Mouse (Mus musculus): ENCODE measurements at regions not wholly inside any gene's neighbourhood (a gene's known extent, or its start where the extent isn't known, plus 50 kb on each side); places are given as distances from the start of the nearest gene placed in this dataset.
A peak's percentile ranks its signal among the peaks of the same experiment; 100 is the strongest.

- no peak overlapping the region for H3K27ac ChIP-seq
- H3K9me3 ChIP-seq (replicated peaks) = no peaks in the 10 kb centered on the region
- H3K27me3 ChIP-seq = no peaks in the 10 kb centered on the region
- H3K9ac ChIP-seq = no peak overlapping the region
- no peak for ATAC-seq (replicated peaks; ENCODE audit: insufficient number of reproducible peaks, insufficient read depth, low FRiP score, low read depth)
- 61% methylated on average over 8 of the region's 8 CpGs for WGBS
- no peak overlapping the region for H3K4me3 ChIP-seq
- H3K4me1 ChIP-seq (replicated peaks) = no peaks in the 10 kb centered on the region
- no peak overlapping the region for H3K4me2 ChIP-seq
- no peaks in the 10 kb centered on the region for H3K36me3 ChIP-seq
These were observed 159.7 kb upstream of the Smlr1 start for GRCm38 (mm10) chr10:25695798-25696197.

- Histone ChIP-seq H3K9me3 (replicated peaks) (no peaks in the 10 kb centered on the region), H3K27ac (no peak overlapping the region), H3K9ac (no peak overlapping the region), H3K4me1 (replicated peaks) (no peaks in the 10 kb centered on the region), H3K4me3 (no peak overlapping the region), H3K36me3 (no peaks in the 10 kb centered on the region), H3K27me3 (no peaks in the 10 kb centered on the region), H3K4me2 (no peak overlapping the region)
- ATAC-seq (replicated peaks; ENCODE audit: insufficient number of reproducible peaks, insufficient read depth, low FRiP score, low read depth) = no peak
- WGBS = 10% methylated on average over 6 of the region's 6 CpGs
These were observed 145.2 kb upstream of the Smlr1 start for GRCm38 (mm10) chr10:25681243-25681642.

GRCm38 (mm10) chr10:25677889-25678288 lies 141.8 kb upstream of the Smlr1 start:
- no peaks in the 10 kb centered on the region for H3K4me1 ChIP-seq (replicated peaks)
- H3K27ac ChIP-seq = no peak overlapping the region
- 50% methylated on average over 1 of the region's 1 CpGs for WGBS
- no peaks in the 10 kb centered on the region for H3K9me3 ChIP-seq (replicated peaks)
- H3K4me2 ChIP-seq = no peak overlapping the region
- H3K27me3 ChIP-seq = no peaks in the 10 kb centered on the region
- H3K4me3 ChIP-seq = no peak overlapping the region
- no peak for ATAC-seq (replicated peaks; ENCODE audit: insufficient number of reproducible peaks, insufficient read depth, low FRiP score, low read depth)
- no peaks in the 10 kb centered on the region for H3K36me3 ChIP-seq
- no peak overlapping the region for H3K9ac ChIP-seq

- H3K4me2 ChIP-seq = no peak overlapping the region
- no peaks in the 10 kb centered on the region for H3K4me1 ChIP-seq (replicated peaks)
- WGBS = 46% methylated on average over 10 of the region's 10 CpGs
- no peaks in the 10 kb centered on the region for H3K9me3 ChIP-seq (replicated peaks)
- H3K36me3 ChIP-seq = no peaks in the 10 kb centered on the region
- no peak overlapping the region for H3K4me3 ChIP-seq
- no peak for ATAC-seq (replicated peaks; ENCODE audit: insufficient number of reproducible peaks, insufficient read depth, low FRiP score, low read depth)
- no peak overlapping the region for H3K9ac ChIP-seq
- H3K27me3 ChIP-seq = no peaks in the 10 kb centered on the region
- no peak overlapping the region for H3K27ac ChIP-seq
These were observed 139.3 kb upstream of the Smlr1 start for GRCm38 (mm10) chr10:25675368-25675767.

GRCm38 (mm10) chr10:25670061-25670460 lies 134.0 kb upstream of the Smlr1 start:
- Histone ChIP-seq H3K9me3 (replicated peaks) (no peaks in the 10 kb centered on the region), H3K4me2 (no peak overlapping the region), H3K27me3 (no peaks in the 10 kb centered on the region), H3K4me3 (no peak overlapping the region), H3K9ac (no peak overlapping the region), H3K36me3 (no peaks in the 10 kb centered on the region), H3K27ac (no peak overlapping the region), H3K4me1 (replicated peaks) (no peaks in the 10 kb centered on the region)
- 89% methylated on average over 1 of the region's 1 CpGs for WGBS
- no peak for ATAC-seq (replicated peaks; ENCODE audit: insufficient number of reproducible peaks, insufficient read depth, low FRiP score, low read depth)

GRCm38 (mm10) chr10:25652742-25653563 lies 116.9 kb upstream of the Smlr1 start:
- peak overlapping the region; percentile 31; the same call in 1 of the 2 replicates for H3K27ac ChIP-seq
- peaks cover 8% of the 10 kb centered on the region for H3K4me1 ChIP-seq (replicated peaks)
- H3K9ac ChIP-seq = no peak overlapping the region
- 37% methylated on average over 16 of the region's 16 CpGs for WGBS
- no peak for ATAC-seq (replicated peaks; ENCODE audit: insufficient number of reproducible peaks, insufficient read depth, low FRiP score, low read depth)
- no peaks in the 10 kb centered on the region for H3K27me3 ChIP-seq
- H3K9me3 ChIP-seq (replicated peaks) = no peaks in the 10 kb centered on the region
- peak overlapping the region; percentile 37 for H3K4me2 ChIP-seq
- no peak overlapping the region for H3K4me3 ChIP-seq
- no peaks in the 10 kb centered on the region for H3K36me3 ChIP-seq

- Histone ChIP-seq H3K4me2 (no peak overlapping the region), H3K9ac (no peak overlapping the region), H3K9me3 (replicated peaks) (no peaks in the 10 kb centered on the region), H3K27me3 (no peaks in the 10 kb centered on the region), H3K4me1 (replicated peaks) (peaks cover under 1% of the 10 kb centered on the region), H3K36me3 (no peaks in the 10 kb centered on the region), H3K27ac (no peak overlapping the region), H3K4me3 (no peak overlapping the region)
- ATAC-seq (replicated peaks; ENCODE audit: insufficient number of reproducible peaks, insufficient read depth, low FRiP score, low read depth) = no peak
- 68% methylated on average over 1 of the region's 1 CpGs for WGBS
These were observed 111.7 kb upstream of the Smlr1 start for GRCm38 (mm10) chr10:25647740-25648139.

- Histone ChIP-seq H3K4me2 (no peak overlapping the region), H3K27ac (no peak overlapping the region), H3K27me3 (no peaks in the 10 kb centered on the region), H3K4me1 (replicated peaks) (no peaks in the 10 kb centered on the region), H3K4me3 (no peak overlapping the region), H3K9me3 (replicated peaks) (no peaks in the 10 kb centered on the region), H3K36me3 (no peaks in the 10 kb centered on the region), H3K9ac (no peak overlapping the region)
- no peak for ATAC-seq (replicated peaks; ENCODE audit: insufficient number of reproducible peaks, insufficient read depth, low FRiP score, low read depth)
- WGBS = 44% methylated on average over 3 of the region's 3 CpGs
These were observed 107.5 kb upstream of the Smlr1 start for GRCm38 (mm10) chr10:25643518-25643993.

- WGBS = 79% methylated on average over 9 of the region's 9 CpGs
- H3K9me3 ChIP-seq (replicated peaks) = no peaks in the 10 kb centered on the region
- H3K36me3 ChIP-seq = no peaks in the 10 kb centered on the region
- no peak overlapping the region for H3K4me2 ChIP-seq
- H3K27ac ChIP-seq = no peak overlapping the region
- no peak overlapping the region for H3K4me3 ChIP-seq
- no peak overlapping the region for H3K9ac ChIP-seq
- no peaks in the 10 kb centered on the region for H3K4me1 ChIP-seq (replicated peaks)
- ATAC-seq (replicated peaks; ENCODE audit: insufficient number of reproducible peaks, insufficient read depth, low FRiP score, low read depth) = no peak
- no peaks in the 10 kb centered on the region for H3K27me3 ChIP-seq
These were observed 106.1 kb upstream of the Smlr1 start for GRCm38 (mm10) chr10:25642079-25642696.

- Histone ChIP-seq H3K4me3 (no peak overlapping the region), H3K9me3 (replicated peaks) (no peaks in the 10 kb centered on the region), H3K9ac (no peak overlapping the region), H3K4me1 (replicated peaks) (no peaks in the 10 kb centered on the region), H3K36me3 (no peaks in the 10 kb centered on the region), H3K27ac (no peak overlapping the region), H3K4me2 (no peak overlapping the region), H3K27me3 (no peaks in the 10 kb centered on the region)
- ATAC-seq (replicated peaks; ENCODE audit: insufficient number of reproducible peaks, insufficient read depth, low FRiP score, low read depth) = no peak
- 71% methylated on average over 4 of the region's 4 CpGs for WGBS
These were observed 97.1 kb upstream of the Smlr1 start for GRCm38 (mm10) chr10:25633058-25633614.

GRCm38 (mm10) chr10:25632306-25632705 lies 96.2 kb upstream of the Smlr1 start:
- no peaks in the 10 kb centered on the region for H3K9me3 ChIP-seq (replicated peaks)
- no peak overlapping the region for H3K27ac ChIP-seq
- H3K4me1 ChIP-seq (replicated peaks) = no peaks in the 10 kb centered on the region
- WGBS = 83% methylated on average over 7 of the region's 7 CpGs
- no peak overlapping the region for H3K4me3 ChIP-seq
- H3K27me3 ChIP-seq = no peaks in the 10 kb centered on the region
- H3K4me2 ChIP-seq = no peak overlapping the region
- H3K36me3 ChIP-seq = no peaks in the 10 kb centered on the region
- ATAC-seq (replicated peaks; ENCODE audit: insufficient number of reproducible peaks, insufficient read depth, low FRiP score, low read depth) = no peak
- H3K9ac ChIP-seq = no peak overlapping the region
